Mouse (Mus musculus): Measurements from ENCODE around the gene Snrk.
A peak's percentile ranks its signal among the peaks of the same experiment; 100 is the strongest.

GRCm38 (mm10) chr9:122138371-122139029 is 21.4 kb downstream of the Snrk start:
- TF ChIP-seq CTCF (IDR thresholded peaks at IDR 0.05) (no peak), EP300 (IDR thresholded peaks at IDR 0.05) (peak; percentile 38; the same call in 1 of the 2 replicates)
